Mouse (Mus musculus) CH12.LX (cell line): Measurements from ENCODE around the gene Lrrfip1.

Source experiments
- CTCF ChIP-seq, 2 experiments: IDR thresholded peaks in 1 of 2; conservative IDR thresholded peaks in 1 of 2; 2 replicates each; pipeline ENCODE4 v1.5.1; 2011 to 2012; ENCODE audit warnings: low read depth in 2 of 2, low read length in 2 of 2, improper control_type of control experiment in 1 of 2, inconsistent platforms in 1 of 2, mild to moderate bottlenecking in 1 of 2, moderate library complexity in 1 of 2
- MAFK ChIP-seq: IDR thresholded peaks from 2 replicates; pipeline ENCODE4 v1.6.1; 2011; ENCODE audit warnings: low read length, improper control_type of control experiment; ENCODE audit not compliant: insufficient replicate concordance
- TBP ChIP-seq: conservative IDR thresholded peaks from 2 replicates; pipeline ENCODE4 v1.6.1; 2011; ENCODE audit warnings: low read depth, low read length, improper control_type of control experiment
- TCF12 ChIP-seq: IDR thresholded peaks from 2 replicates; pipeline ENCODE4 v1.6.1; 2014; ENCODE audit warnings: low read depth, mild to moderate bottlenecking, inconsistent platforms, low read length, improper control_type of control experiment

DNA sequence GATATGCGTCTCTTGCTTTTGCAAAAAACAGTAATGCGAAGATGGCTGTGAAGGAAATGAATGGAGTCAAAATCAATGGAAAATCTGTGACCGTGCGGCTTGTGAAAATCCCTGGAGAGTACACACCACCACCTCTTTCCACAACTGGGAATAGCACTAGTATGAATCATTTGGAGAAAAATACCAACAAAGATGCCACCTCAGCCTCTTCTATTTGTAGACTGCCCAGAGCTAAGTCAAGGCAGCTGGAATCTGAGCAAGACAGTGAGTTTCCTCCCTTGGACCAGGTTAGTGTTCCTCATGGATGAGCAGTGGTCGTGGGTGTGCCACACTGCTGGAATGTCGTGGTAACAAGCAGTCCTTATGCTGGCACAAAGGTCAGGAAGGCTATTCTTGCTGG is 168.3 kb downstream of the Lrrfip1 start:
- TF ChIP-seq TBP, result no peak
- no peak for TF ChIP-seq TCF12
- no peak for TF ChIP-seq MAFK
- TF ChIP-seq CTCF (conservative IDR thresholded peaks at IDR 0.05 in 1 of 2, IDR thresholded peaks at IDR 0.05 in 1 of 2; ENCODE audit: low read depth in 2 of 2, low read length in 2 of 2), result no peak
